Mouse (Mus musculus): Measurements from ENCODE around the gene Slc6a19. TPM values are rescaled to one million over a fixed set of nuclear protein-coding genes. Genes with fewer than 3 reads are reported as not detected.

The Slc6a19 gene
- polyA plus RNA-seq, 1 experiment from 2014 or later: 0.08 TPM

- Histone ChIP-seq H3K36me3 (replicated peaks; ENCODE audit: control insufficient read depth, insufficient read depth, low read depth, low read length) (no peaks in the 10 kb centered on the region), H3K9ac (replicated peaks; ENCODE audit: low read length) (no peak overlapping the region)
- 85% methylated on average over 1 of the region's 1 CpGs for WGBS
Measured at GRCm38 (mm10) chr13:73694972-73695371, 9.7 kb downstream of the Slc6a19 start.

GRCm38 (mm10) chr13:73693333-73693732 is 11.3 kb downstream of the Slc6a19 start:
- H3K9ac ChIP-seq (replicated peaks; ENCODE audit: low read length): no peak overlapping the region
- 56% methylated on average over 2 of the region's 2 CpGs for WGBS
- DNase-seq (ENCODE audit: low spot score) (no peak), ATAC-seq (replicated peaks; ENCODE audit: insufficient number of reproducible peaks, low FRiP score, low TSS enrichment, low read depth) (no peak; the same call in 1 of the 2 replicates)
- H3K27ac ChIP-seq (replicated peaks; ENCODE audit: low read depth, low read length): no peak overlapping the region
- no peaks in the 10 kb centered on the region for H3K36me3 ChIP-seq (replicated peaks; ENCODE audit: control insufficient read depth, insufficient read depth, low read depth, low read length)
- no peaks in the 10 kb centered on the region for H3K4me1 ChIP-seq (ENCODE audit: control insufficient read depth, insufficient read depth, low read length)
- H3K4me2 ChIP-seq (ENCODE audit: low read depth, low read length): no peak overlapping the region
- no peaks in the 10 kb centered on the region for H3K27me3 ChIP-seq (ENCODE audit: control insufficient read depth, insufficient read depth, low read length)
- H3K9me3 ChIP-seq (replicated peaks; ENCODE audit: control insufficient read depth, low read length): no peaks in the 10 kb centered on the region
- no peak overlapping the region for H3K4me3 ChIP-seq (ENCODE audit: low read depth, low read length)

More at GRCm38 (mm10) chr13:73694972-73695371, 9.7 kb downstream of the Slc6a19 start:
- DNase-seq (ENCODE audit: low spot score) (no peak), ATAC-seq (replicated peaks; ENCODE audit: insufficient number of reproducible peaks, low FRiP score, low TSS enrichment, low read depth) (no peak)
- H3K4me1 ChIP-seq (ENCODE audit: control insufficient read depth, insufficient read depth, low read length): no peaks in the 10 kb centered on the region
- H3K27me3 ChIP-seq (ENCODE audit: control insufficient read depth, insufficient read depth, low read length): no peaks in the 10 kb centered on the region
- H3K4me2 ChIP-seq (ENCODE audit: low read depth, low read length): no peak overlapping the region
- no peak overlapping the region for H3K4me3 ChIP-seq (ENCODE audit: low read depth, low read length)
- H3K9me3 ChIP-seq (replicated peaks; ENCODE audit: control insufficient read depth, low read length): no peaks in the 10 kb centered on the region
- no peak overlapping the region for H3K27ac ChIP-seq (replicated peaks; ENCODE audit: low read depth, low read length)

GRCm38 (mm10) chr13:73692249-73692868 is 12.3 kb downstream of the Slc6a19 start:
- Histone ChIP-seq H3K4me3 (ENCODE audit: low read depth, low read length) (no peak overlapping the region), H3K4me1 (ENCODE audit: control insufficient read depth, insufficient read depth, low read length) (no peaks in the 10 kb centered on the region), H3K4me2 (ENCODE audit: low read depth, low read length) (no peak overlapping the region), H3K27me3 (ENCODE audit: control insufficient read depth, insufficient read depth, low read length) (no peaks in the 10 kb centered on the region), H3K9ac (replicated peaks; ENCODE audit: low read length) (no peak overlapping the region), H3K36me3 (replicated peaks; ENCODE audit: control insufficient read depth, insufficient read depth, low read depth, low read length) (no peaks in the 10 kb centered on the region), H3K9me3 (replicated peaks; ENCODE audit: control insufficient read depth, low read length) (no peaks in the 10 kb centered on the region), H3K27ac (replicated peaks; ENCODE audit: low read depth, low read length) (no peak overlapping the region)
- DNase-seq (ENCODE audit: low spot score) (peak; percentile 71), ATAC-seq (replicated peaks; ENCODE audit: insufficient number of reproducible peaks, low FRiP score, low TSS enrichment, low read depth) (peak; percentile 91)
- WGBS: 27% methylated on average over 10 of the region's 10 CpGs

GRCm38 (mm10) chr13:73688934-73689333 is 15.7 kb downstream of the Slc6a19 start:
- H3K9me3 ChIP-seq (replicated peaks; ENCODE audit: control insufficient read depth, low read length): no peaks in the 10 kb centered on the region
- H3K27ac ChIP-seq (replicated peaks; ENCODE audit: low read depth, low read length): no peak overlapping the region
- no peak for DNase-seq (ENCODE audit: low spot score)
- no peak overlapping the region for H3K9ac ChIP-seq (replicated peaks; ENCODE audit: low read length)
- no peaks in the 10 kb centered on the region for H3K36me3 ChIP-seq (replicated peaks; ENCODE audit: control insufficient read depth, insufficient read depth, low read depth, low read length)
- ATAC-seq (replicated peaks; ENCODE audit: insufficient number of reproducible peaks, low FRiP score, low TSS enrichment, low read depth): no peak
- WGBS: 77% methylated on average over 4 of the region's 4 CpGs
- H3K4me1 ChIP-seq (ENCODE audit: control insufficient read depth, insufficient read depth, low read length): no peaks in the 10 kb centered on the region
- H3K4me2 ChIP-seq (ENCODE audit: low read depth, low read length): no peak overlapping the region
- no peak overlapping the region for H3K4me3 ChIP-seq (ENCODE audit: low read depth, low read length)
- H3K27me3 ChIP-seq (ENCODE audit: control insufficient read depth, insufficient read depth, low read length): no peaks in the 10 kb centered on the region

GRCm38 (mm10) chr13:73687601-73688000 is 17.1 kb downstream of the Slc6a19 start:
- ATAC-seq (replicated peaks; ENCODE audit: insufficient number of reproducible peaks, low FRiP score, low TSS enrichment, low read depth) (no peak), DNase-seq (ENCODE audit: low spot score) (no peak)
- Histone ChIP-seq H3K9me3 (replicated peaks; ENCODE audit: control insufficient read depth, low read length) (no peaks in the 10 kb centered on the region), H3K9ac (replicated peaks; ENCODE audit: low read length) (no peak overlapping the region), H3K36me3 (replicated peaks; ENCODE audit: control insufficient read depth, insufficient read depth, low read depth, low read length) (no peaks in the 10 kb centered on the region), H3K27ac (replicated peaks; ENCODE audit: low read depth, low read length) (no peak overlapping the region), H3K4me3 (ENCODE audit: low read depth, low read length) (no peak overlapping the region), H3K4me2 (ENCODE audit: low read depth, low read length) (no peak overlapping the region), H3K4me1 (ENCODE audit: control insufficient read depth, insufficient read depth, low read length) (no peaks in the 10 kb centered on the region), H3K27me3 (ENCODE audit: control insufficient read depth, insufficient read depth, low read length) (no peaks in the 10 kb centered on the region)
- 68% methylated on average over 3 of the region's 3 CpGs for WGBS

GRCm38 (mm10) chr13:73685502-73685901 is 19.2 kb downstream of the Slc6a19 start:
- Histone ChIP-seq H3K4me2 (ENCODE audit: low read depth, low read length) (no peak overlapping the region), H3K4me1 (ENCODE audit: control insufficient read depth, insufficient read depth, low read length) (no peaks in the 10 kb centered on the region), H3K27ac (replicated peaks; ENCODE audit: low read depth, low read length) (no peak overlapping the region), H3K9me3 (replicated peaks; ENCODE audit: control insufficient read depth, low read length) (no peaks in the 10 kb centered on the region), H3K27me3 (ENCODE audit: control insufficient read depth, insufficient read depth, low read length) (no peaks in the 10 kb centered on the region), H3K36me3 (replicated peaks; ENCODE audit: control insufficient read depth, insufficient read depth, low read depth, low read length) (no peaks in the 10 kb centered on the region), H3K4me3 (ENCODE audit: low read depth, low read length) (no peak overlapping the region), H3K9ac (replicated peaks; ENCODE audit: low read length) (no peak overlapping the region)
- no peak for ATAC-seq (replicated peaks; ENCODE audit: insufficient number of reproducible peaks, low FRiP score, low TSS enrichment, low read depth)
- 77% methylated on average over 6 of the region's 6 CpGs for WGBS
- DNase-seq (ENCODE audit: low spot score): no peak

- Histone ChIP-seq H3K4me3 (ENCODE audit: low read depth, low read length) (no peak overlapping the region), H3K9ac (replicated peaks; ENCODE audit: low read length) (no peak overlapping the region), H3K4me2 (ENCODE audit: low read depth, low read length) (no peak overlapping the region), H3K4me1 (ENCODE audit: control insufficient read depth, insufficient read depth, low read length) (no peaks in the 10 kb centered on the region), H3K27ac (replicated peaks; ENCODE audit: low read depth, low read length) (no peak overlapping the region), H3K9me3 (replicated peaks; ENCODE audit: control insufficient read depth, low read length) (no peaks in the 10 kb centered on the region), H3K36me3 (replicated peaks; ENCODE audit: control insufficient read depth, insufficient read depth, low read depth, low read length) (no peaks in the 10 kb centered on the region), H3K27me3 (ENCODE audit: control insufficient read depth, insufficient read depth, low read length) (no peaks in the 10 kb centered on the region)
- WGBS: 88% methylated on average over 1 of the region's 1 CpGs
- DNase-seq (ENCODE audit: low spot score) (no peak), ATAC-seq (replicated peaks; ENCODE audit: insufficient number of reproducible peaks, low FRiP score, low TSS enrichment, low read depth) (no peak)
Measured at GRCm38 (mm10) chr13:73684412-73684811, 20.3 kb downstream of the Slc6a19 start.

- no peaks in the 10 kb centered on the region for H3K9me3 ChIP-seq (replicated peaks; ENCODE audit: control insufficient read depth, low read length)
- no peaks in the 10 kb centered on the region for H3K36me3 ChIP-seq (replicated peaks; ENCODE audit: control insufficient read depth, insufficient read depth, low read depth, low read length)
- H3K4me1 ChIP-seq (ENCODE audit: control insufficient read depth, insufficient read depth, low read length): no peaks in the 10 kb centered on the region
- no peak overlapping the region for H3K9ac ChIP-seq (replicated peaks; ENCODE audit: low read length)
- no peak for DNase-seq (ENCODE audit: low spot score)
- WGBS: 91% methylated on average over 11 of the region's 11 CpGs
- H3K27ac ChIP-seq (replicated peaks; ENCODE audit: low read depth, low read length): no peak overlapping the region
- no peaks in the 10 kb centered on the region for H3K27me3 ChIP-seq (ENCODE audit: control insufficient read depth, insufficient read depth, low read length)
- no peak for ATAC-seq (replicated peaks; ENCODE audit: insufficient number of reproducible peaks, low FRiP score, low TSS enrichment, low read depth)
- no peak overlapping the region for H3K4me3 ChIP-seq (ENCODE audit: low read depth, low read length)
- no peak overlapping the region for H3K4me2 ChIP-seq (ENCODE audit: low read depth, low read length)
Measured at GRCm38 (mm10) chr13:73683682-73684081, 21.0 kb downstream of the Slc6a19 start.
